Mouse (Mus musculus) CH12.LX (cell line): ENCODE results near the gene 1600014C10Rik. TPM values are rescaled to one million over a fixed set of nuclear protein-coding genes. Genes with fewer than 3 reads are reported as not detected.

ENCODE experiments used
- DNase-seq: peaks from one replicate; pipeline ENCODE4 v3.0.0-alpha.2; 2013; ENCODE audit errors: extremely low read depth
- H3K27ac ChIP-seq: 2 replicates; pipeline ENCODE4 v1.5.1; 2012; ENCODE audit warnings: low read depth, mild to moderate bottlenecking, control low read depth, moderate library complexity; ENCODE audit not compliant: insufficient read depth
- H3K27me3 ChIP-seq: replicated peaks from 2 replicates; pipeline ENCODE3; 2012; ENCODE audit warnings: inconsistent platforms
- H3K36me3 ChIP-seq, 2 experiments: replicated peaks in 1 of 2; 2 replicates each; pipeline versions ENCODE3 to v1.6.1; 2012; ENCODE audit warnings: inconsistent platforms in 1 of 2, low read length in 1 of 2, mild to moderate bottlenecking in 1 of 2, mixed read lengths in 1 of 2, moderate library complexity in 1 of 2; ENCODE audit not compliant: control insufficient read depth in 1 of 2, insufficient read depth in 1 of 2
- H3K4me1 ChIP-seq, 2 experiments: 2 replicates each; pipeline ENCODE4 v1.6.1; 2012; ENCODE audit warnings: inconsistent platforms in 1 of 2, moderate library complexity in 1 of 2; ENCODE audit not compliant: insufficient read depth in 2 of 2, control insufficient read depth in 1 of 2
- H3K4me2 ChIP-seq: 2 replicates; pipeline ENCODE4 v1.6.1; 2012; ENCODE audit warnings: low read depth, mild to moderate bottlenecking, control low read depth; ENCODE audit not compliant: poor library complexity, insufficient read depth, severe bottlenecking
- H3K4me3 ChIP-seq, 3 experiments: fragments of 150-350 bp in 1 of 3; sonication (generic) in 1 of 3; replicated peaks in 1 of 3; 2 replicates each; pipeline versions ENCODE3 to v1.5.1; 2011 to 2012; ENCODE audit warnings: low read depth in 2 of 3, low read length in 2 of 3, mild to moderate bottlenecking in 2 of 3, moderate library complexity in 2 of 3, control low read depth in 1 of 3, improper control_type of control experiment in 1 of 3, inconsistent platforms in 1 of 3, mixed read lengths in 1 of 3; ENCODE audit not compliant: poor library complexity in 1 of 3
- H3K79me2 ChIP-seq: replicated peaks from 2 replicates; pipeline ENCODE4 v1.6.1; 2012; ENCODE audit warnings: mild to moderate bottlenecking, moderate library complexity; ENCODE audit not compliant: control insufficient read depth, poor library complexity, insufficient read depth, severe bottlenecking; ENCODE audit errors: extremely low read depth
- H3K9ac ChIP-seq: 2 replicates; pipeline ENCODE4 v1.6.1; 2012; ENCODE audit warnings: low read depth, mild to moderate bottlenecking, control low read depth, moderate library complexity; ENCODE audit not compliant: insufficient read depth
- H3K9me3 ChIP-seq: replicated peaks from 2 replicates; pipeline ENCODE3; 2012; ENCODE audit warnings: low read length, inconsistent platforms, mixed read lengths
- BHLHE40 ChIP-seq: IDR thresholded peaks from 2 replicates; pipeline ENCODE4 v1.6.1; 2011; ENCODE audit warnings: mild to moderate bottlenecking, low read depth, low read length, improper control_type of control experiment
- CTCF ChIP-seq, 2 experiments: IDR thresholded peaks in 1 of 2; conservative IDR thresholded peaks in 1 of 2; 2 replicates each; pipeline ENCODE4 v1.5.1; 2011 to 2012; ENCODE audit warnings: low read depth in 2 of 2, low read length in 2 of 2, improper control_type of control experiment in 1 of 2, inconsistent platforms in 1 of 2, mild to moderate bottlenecking in 1 of 2, moderate library complexity in 1 of 2
- E2F4 ChIP-seq: IDR thresholded peaks from 2 replicates; pipeline ENCODE4 v1.6.1; 2011; ENCODE audit warnings: low read depth, low read length, improper control_type of control experiment; ENCODE audit not compliant: insufficient replicate concordance
- EP300 ChIP-seq: IDR thresholded peaks from 2 replicates; pipeline ENCODE4 v1.6.1; 2011; ENCODE audit warnings: low read length, improper control_type of control experiment
- ETS1 ChIP-seq: conservative IDR thresholded peaks from 2 replicates; pipeline ENCODE4 v1.6.1; 2012; ENCODE audit warnings: low read depth, mild to moderate bottlenecking, inconsistent platforms, low read length, improper control_type of control experiment, moderate library complexity
- GABPA ChIP-seq: IDR thresholded peaks from 2 replicates; pipeline ENCODE4 v1.6.1; 2012; ENCODE audit warnings: low read depth, low read length, improper control_type of control experiment, inconsistent platforms; ENCODE audit not compliant: insufficient replicate concordance
- HCFC1 ChIP-seq: IDR thresholded peaks from 2 replicates; pipeline ENCODE4 v1.6.1; 2012; ENCODE audit warnings: low read depth, mild to moderate bottlenecking, inconsistent platforms, low read length, improper control_type of control experiment
- IRF4 ChIP-seq: IDR thresholded peaks from 2 replicates; pipeline ENCODE4 v1.6.1; 2014; ENCODE audit warnings: low read depth, mild to moderate bottlenecking, inconsistent platforms, low read length, improper control_type of control experiment
- KAT2A ChIP-seq: IDR thresholded peaks from 2 replicates; pipeline ENCODE4 v1.6.1; 2012; ENCODE audit warnings: low read length, improper control_type of control experiment, inconsistent platforms; ENCODE audit not compliant: insufficient replicate concordance
- MAX ChIP-seq: IDR thresholded peaks from 2 replicates; pipeline ENCODE4 v1.6.1; 2011; ENCODE audit warnings: low read length, improper control_type of control experiment
- MAZ ChIP-seq: IDR thresholded peaks from 2 replicates; pipeline ENCODE4 v1.6.1; 2012; ENCODE audit warnings: low read depth, mild to moderate bottlenecking, inconsistent platforms, low read length, improper control_type of control experiment, moderate library complexity
- MXI1 ChIP-seq: IDR thresholded peaks from 2 replicates; pipeline ENCODE4 v1.6.1; 2011; ENCODE audit warnings: mild to moderate bottlenecking, low read depth, low read length, improper control_type of control experiment
- NELFE ChIP-seq: IDR thresholded peaks from 2 replicates; pipeline ENCODE4 v1.6.1; 2011; ENCODE audit warnings: low read depth, low read length, improper control_type of control experiment
- PAX5 ChIP-seq: IDR thresholded peaks from 2 replicates; pipeline ENCODE4 v1.6.1; 2012; ENCODE audit warnings: low read length, inconsistent platforms, mixed read lengths
- POLR2A ChIP-seq: IDR thresholded peaks from 2 replicates; pipeline ENCODE4 v1.6.1; 2011; ENCODE audit warnings: low read depth, mild to moderate bottlenecking, improper control_type of control experiment, low read length
- POLR2AphosphoS2 ChIP-seq: IDR thresholded peaks from 2 replicates; pipeline ENCODE4 v1.6.1; 2011; ENCODE audit warnings: low read depth, low read length, improper control_type of control experiment
- RAD21 ChIP-seq: IDR thresholded peaks from 2 replicates; pipeline ENCODE4 v1.6.1; 2011; ENCODE audit warnings: low read depth, mild to moderate bottlenecking, low read length, improper control_type of control experiment, moderate library complexity
- SIN3A ChIP-seq: IDR thresholded peaks from 2 replicates; pipeline ENCODE4 v1.6.1; 2012; ENCODE audit warnings: low read length, improper control_type of control experiment, inconsistent platforms
- SMC3 ChIP-seq: IDR thresholded peaks from 2 replicates; pipeline ENCODE4 v1.6.1; 2011; ENCODE audit warnings: low read depth, low read length, improper control_type of control experiment
- TBP ChIP-seq: conservative IDR thresholded peaks from 2 replicates; pipeline ENCODE4 v1.6.1; 2011; ENCODE audit warnings: low read depth, low read length, improper control_type of control experiment
- TCF12 ChIP-seq: IDR thresholded peaks from 2 replicates; pipeline ENCODE4 v1.6.1; 2014; ENCODE audit warnings: low read depth, mild to moderate bottlenecking, inconsistent platforms, low read length, improper control_type of control experiment
- UBTF ChIP-seq: IDR thresholded peaks from 2 replicates; pipeline ENCODE4 v1.6.1; 2012; ENCODE audit warnings: low read depth, mild to moderate bottlenecking, inconsistent platforms, low read length, improper control_type of control experiment, moderate library complexity
- USF1 ChIP-seq: IDR thresholded peaks from 2 replicates; pipeline ENCODE4 v1.6.1; 2014; ENCODE audit warnings: low read depth, mild to moderate bottlenecking, inconsistent platforms, low read length, improper control_type of control experiment
- USF2 ChIP-seq: conservative IDR thresholded peaks from 2 replicates; pipeline ENCODE4 v1.6.1; 2011; ENCODE audit warnings: low read depth, low read length, improper control_type of control experiment
- ZC3H11A ChIP-seq: IDR thresholded peaks from 2 replicates; pipeline ENCODE4 v1.6.1; 2012; ENCODE audit warnings: low read depth, mild to moderate bottlenecking, inconsistent platforms, low read length, improper control_type of control experiment
- ZKSCAN1 ChIP-seq: IDR thresholded peaks from 2 replicates; pipeline ENCODE4 v1.6.1; 2012; ENCODE audit warnings: low read depth, inconsistent platforms, low read length, improper control_type of control experiment, borderline replicate concordance
- ZMIZ1 ChIP-seq: IDR thresholded peaks from 2 replicates; pipeline ENCODE4 v1.6.1; 2012; ENCODE audit warnings: low read depth, mild to moderate bottlenecking, inconsistent platforms, low read length, improper control_type of control experiment
- ZNF384 ChIP-seq: IDR thresholded peaks from 2 replicates; pipeline ENCODE4 v1.6.1; 2012; ENCODE audit warnings: low read depth, low read length, improper control_type of control experiment, inconsistent platforms
- dilution Hi-C: fragments of 300-500 bp; cut with MboI; formaldehyde crosslinking; loops from 2 replicates; pipeline ENCODE4 v1.14.3; 2020; ENCODE audit warnings: low sequenced_read_pairs; ENCODE audit not compliant: extremely low pct_unique_long_range_greater_than_20kb, extremely low pct_ligation_motif_present
- in situ Hi-C: fragments of 300-500 bp; cut with MboI; formaldehyde crosslinking; loops from 3 replicates; pipeline ENCODE4 v1.14.3; 2019; ENCODE audit warnings: low sequenced_read_pairs, low pct_ligation_motif_present, low pct_unique_long_range_greater_than_20kb, mixed read lengths
- polyA plus RNA-seq: library from polyadenylated mRNA; unstranded; fragments of >175 nt; gene quantifications from 2 replicates; pipeline ENCODE4 v1.2.1, GENCODE M21; 2012; ENCODE audit warnings: low read depth; ENCODE audit not compliant: insufficient read length
- total RNA-seq, 2 experiments: library from RNA; depleted of rRNA; stranded (reverse); fragments of 300-350 nt in 1 of 2; fragments of >200 nt in 1 of 2; gene quantifications; 2 replicates each; pipeline ENCODE4 v1.2.3; 2012 to 2014

1600014C10Rik gene
- total and polyA plus RNA-seq, 3 experiments: 7.4 to 10.6 (median 10.3) TPM

DNA sequence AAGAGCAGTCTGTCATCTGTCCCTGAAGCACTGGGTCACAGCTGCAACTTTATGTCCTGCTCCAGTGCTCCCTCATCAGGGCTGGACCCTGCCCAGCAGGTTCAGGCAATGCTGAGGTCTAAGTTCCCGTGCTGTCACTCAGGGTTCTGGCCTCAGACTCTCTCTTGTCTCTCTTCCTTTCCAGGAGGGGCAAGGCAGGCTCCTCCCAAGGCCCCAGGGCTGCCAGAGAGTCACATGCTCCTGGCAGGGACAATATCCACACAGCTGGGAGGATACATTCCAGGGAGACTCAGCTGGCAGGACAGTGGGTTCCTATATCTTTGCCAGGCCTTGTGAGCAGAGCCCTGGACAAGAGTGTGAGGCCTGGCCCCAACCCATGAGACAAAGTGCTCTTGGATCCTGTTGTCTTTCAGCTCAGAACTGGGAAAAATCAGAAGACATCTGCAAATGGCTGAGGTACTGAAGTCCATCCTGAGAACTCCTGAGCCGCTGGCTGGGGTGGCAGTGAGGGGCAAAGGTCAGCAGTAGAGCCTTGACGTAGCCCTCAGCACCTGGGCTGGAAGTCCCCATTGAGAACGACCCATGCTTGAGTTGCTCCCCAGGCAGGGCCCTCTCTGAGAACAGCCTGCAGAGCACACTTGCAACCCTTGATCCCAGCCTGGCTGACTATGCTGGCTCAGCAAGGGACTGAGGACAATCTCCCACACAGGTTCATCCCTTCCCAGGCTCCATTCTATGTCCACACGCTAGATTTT is 34.6 kb downstream of the 1600014C10Rik start:
- Histone ChIP-seq H3K27ac (no peak overlapping the region), H3K27me3 (peaks cover 7% of the 10 kb centered on the region), H3K9ac (no peak overlapping the region), H3K4me3 (no peak overlapping the region), H3K4me2 (no peak overlapping the region), H3K4me1 (peaks cover 14 to 35% of the 10 kb centered on the region in 2 experiments), H3K79me2 (no peaks in the 10 kb centered on the region), H3K36me3 (no peaks in the 10 kb centered on the region), H3K9me3 (no peaks in the 10 kb centered on the region)
- in situ Hi-C loops: no loop called here
- no peak for DNase-seq
- TF ChIP-seq UBTF (no peak), RAD21 (no peak), POLR2AphosphoS2 (no peak), MAZ (no peak), ZKSCAN1 (no peak), MAX (no peak), GABPA (no peak), ZC3H11A (no peak), PAX5 (no peak), NELFE (no peak), MXI1 (no peak), BHLHE40 (no peak), EP300 (no peak), IRF4 (no peak), KAT2A (no peak), E2F4 (no peak), TCF12 (no peak), TBP (no peak)
- dilution Hi-C loops: no loop called here

DNA sequence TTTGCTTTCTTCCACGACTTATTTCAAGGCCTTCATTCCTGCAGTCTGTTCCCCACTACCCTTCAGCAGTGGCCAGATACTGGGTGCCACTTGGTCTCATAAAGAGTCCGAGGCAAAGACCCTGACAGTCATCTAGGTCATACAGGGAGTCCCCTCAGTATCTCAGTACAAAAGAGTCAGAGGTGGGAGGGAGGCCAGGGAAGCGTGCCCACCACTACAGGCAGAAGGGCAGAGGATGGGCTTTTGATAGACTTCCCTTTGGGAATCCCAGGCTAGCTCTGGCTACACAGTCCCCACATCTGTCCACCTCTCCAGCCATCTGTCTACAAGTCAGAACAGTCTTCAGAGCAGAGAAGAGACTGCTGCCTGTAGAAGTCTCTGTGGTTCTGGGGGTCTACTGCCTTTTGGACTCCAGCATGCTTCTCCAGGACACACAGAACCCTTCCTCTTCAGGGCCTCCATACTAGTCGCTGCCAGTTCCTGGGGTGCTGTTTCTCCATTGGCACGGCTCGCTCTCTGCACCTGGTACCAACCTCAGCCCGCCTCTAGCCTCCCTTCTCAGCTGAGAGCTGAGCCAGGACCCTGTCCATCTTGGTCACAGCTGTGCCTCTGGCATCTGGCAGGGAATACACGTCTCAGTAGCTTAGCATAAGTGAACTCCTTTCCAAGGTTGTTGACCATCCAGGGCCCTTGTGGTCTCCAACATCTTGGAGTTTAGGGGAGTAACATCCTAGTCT is 35.8 kb downstream of the 1600014C10Rik start:
- no peaks in the 10 kb centered on the region for H3K36me3 ChIP-seq
- H3K4me2 ChIP-seq: no peak overlapping the region
- H3K27me3 ChIP-seq: peaks cover 7% of the 10 kb centered on the region
- H3K9me3 ChIP-seq: no peaks in the 10 kb centered on the region
- H3K27ac ChIP-seq: no peak overlapping the region
- TF ChIP-seq UBTF: no peak
- TF ChIP-seq POLR2A: no peak
- no peak for TF ChIP-seq ETS1
- no peak for TF ChIP-seq IRF4
- TF ChIP-seq E2F4: no peak
- no peak for TF ChIP-seq GABPA
- TF ChIP-seq ZNF384: no peak
- TF ChIP-seq SIN3A: no peak
- TF ChIP-seq USF2: no peak
- no peak for TF ChIP-seq KAT2A
- no peak for TF ChIP-seq PAX5
- no peak for TF ChIP-seq ZMIZ1
- TF ChIP-seq SMC3: no peak
- TF ChIP-seq HCFC1: no peak
- TF ChIP-seq USF1: no peak
- TF ChIP-seq RAD21: no peak
- no peak for TF ChIP-seq NELFE
- no peak for TF ChIP-seq POLR2AphosphoS2
- no peak for TF ChIP-seq TBP
- no peak for TF ChIP-seq CTCF (conservative IDR thresholded peaks at IDR 0.05 in 1 of 2, IDR thresholded peaks at IDR 0.05 in 1 of 2; ENCODE audit: low read depth in 2 of 2, low read length in 2 of 2)
- peaks cover 14 to 34% of the 10 kb centered on the region in 2 experiments for H3K4me1 ChIP-seq
- no peaks in the 10 kb centered on the region for H3K79me2 ChIP-seq
- dilution Hi-C loops (no loop called here), in situ Hi-C loops (no loop called here)
- DNase-seq: no peak
- H3K4me3 ChIP-seq: no peak overlapping the region
- no peak overlapping the region for H3K9ac ChIP-seq
